Mouse (Mus musculus) layer of hippocampus, adult 18-20 months (tissue): ENCODE data around the gene Ndufaf5. TPM values are rescaled to one million over a fixed set of nuclear protein-coding genes. Genes with fewer than 3 reads are reported as not detected.
A peak's percentile ranks its signal among the peaks of the same experiment; 100 is the strongest.
"Not testable (repeated sequence)": the region's sequence is repeated elsewhere in the genome, so short reads cannot be mapped to it uniquely, and the experiment has no call there.

Experiments used
- DNase-seq, 2 experiments: peaks; one replicate each; pipeline ENCODE4 v3.0.0; 2022; ENCODE audit warnings: low spot score in 2 of 2
- long read RNA-seq: library from polyadenylated mRNA; stranded (forward); transcript quantifications from one replicate; pipeline ENCODE4 v2.0.0, GENCODE M21; 2021
- total RNA-seq, 2 experiments: library from RNA; stranded (reverse); gene quantifications; 2 replicates each; pipeline ENCODE4 v1.2.3; 2021

Gene Ndufaf5
- 10 to 100 TPM; 46.5 to 48.4 TPM for total RNA-seq
- long read RNA-seq, transcript Ndufaf5-201 (11 exons, 1,166 nt): major isoform, 23 of 27 reads
- long read RNA-seq, partial matches to known transcripts: 0 of 27 reads
- long read RNA-seq, other reads (novel, unspliced or antisense): 4 of 27 reads

- peak; percentile 96 to 99 for DNase-seq
These were observed at the start of gene Ndufaf5, which contains the start of gene Esf1 for GRCm38 (mm10) chr2:140170127-140170802. Gene Ndufaf5, plus strand, starts transcription at chr2:140170649. Gene Esf1, minus strand, starts transcription at chr2:140170564.

DNA sequence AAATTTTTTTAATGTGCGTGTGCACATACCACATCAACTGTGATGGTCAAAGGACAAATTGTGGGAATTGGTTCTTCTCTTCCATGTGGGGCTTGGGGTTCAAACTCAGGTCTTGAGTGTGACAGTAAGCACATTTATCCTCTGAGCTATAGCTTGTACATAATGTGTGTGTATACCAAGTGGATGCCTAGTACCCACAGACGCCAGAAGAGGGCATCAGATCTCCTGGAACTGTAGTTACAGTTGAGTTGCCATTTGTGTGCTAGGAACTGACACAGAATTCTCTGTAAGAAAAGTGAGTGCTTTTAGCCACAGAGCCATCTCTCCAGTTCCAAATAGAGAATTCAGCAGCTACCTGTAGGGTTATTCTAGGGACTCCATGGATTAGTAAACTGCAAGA lies 44.9 kb upstream of the Ndufaf5 start:
- DNase-seq: no peak

- not testable (repeated sequence) for DNase-seq
These were observed 18.7 kb upstream of the Ndufaf5 start, which contains the start of gene Gm17374 for GRCm38 (mm10) chr2:140151743-140152142. Gene Gm17374, plus strand, starts transcription at chr2:140152043.

GRCm38 (mm10) chr2:140159186-140159730 lies 11.2 kb upstream of the Ndufaf5 start:
- DNase-seq: peak in 1 of 2 experiments; percentile 26

GRCm38 (mm10) chr2:140163351-140163854 lies 7.0 kb upstream of the Ndufaf5 start:
- no peak for DNase-seq

GRCm38 (mm10) chr2:140169057-140169456 lies 1.4 kb upstream of the Ndufaf5 start:
- DNase-seq: no peak

- DNase-seq: no peak
These were observed 529 bp downstream of the Ndufaf5 start for GRCm38 (mm10) chr2:140170803-140171553.

DNA sequence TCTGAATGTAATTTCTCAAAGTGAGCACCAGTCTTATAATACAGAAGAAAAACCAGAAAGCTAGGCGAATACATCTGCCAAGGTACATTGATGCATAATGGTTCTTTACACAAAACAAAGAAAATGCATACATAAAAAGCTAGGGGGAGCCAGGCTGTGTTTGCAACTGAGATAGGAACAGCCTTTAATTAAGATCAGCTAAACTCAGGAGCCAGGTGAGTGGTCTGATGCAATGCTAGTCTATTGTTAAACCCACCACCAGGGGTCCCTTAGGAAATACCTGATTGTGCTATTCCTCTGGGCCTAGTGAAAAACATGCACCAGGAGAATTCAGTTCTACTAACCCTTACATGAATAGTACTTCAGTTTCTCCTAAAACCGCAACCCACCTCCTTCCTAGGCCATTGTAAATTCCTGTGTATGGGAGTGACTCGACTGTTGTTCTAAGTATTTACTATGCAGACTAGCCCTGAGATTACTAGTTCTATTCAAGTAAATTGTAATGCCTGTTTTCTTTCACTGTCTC lies 15.3 kb downstream of the Ndufaf5 start:
- DNase-seq: not testable (repeated sequence)

GRCm38 (mm10) chr2:140200713-140201112 lies 30.3 kb downstream of the Ndufaf5 start:
- peak in 1 of 2 experiments; percentile 20 for DNase-seq

GRCm38 (mm10) chr2:140202573-140202972 lies 32.1 kb downstream of the Ndufaf5 start:
- peak; percentile 7 to 19 for DNase-seq

DNA sequence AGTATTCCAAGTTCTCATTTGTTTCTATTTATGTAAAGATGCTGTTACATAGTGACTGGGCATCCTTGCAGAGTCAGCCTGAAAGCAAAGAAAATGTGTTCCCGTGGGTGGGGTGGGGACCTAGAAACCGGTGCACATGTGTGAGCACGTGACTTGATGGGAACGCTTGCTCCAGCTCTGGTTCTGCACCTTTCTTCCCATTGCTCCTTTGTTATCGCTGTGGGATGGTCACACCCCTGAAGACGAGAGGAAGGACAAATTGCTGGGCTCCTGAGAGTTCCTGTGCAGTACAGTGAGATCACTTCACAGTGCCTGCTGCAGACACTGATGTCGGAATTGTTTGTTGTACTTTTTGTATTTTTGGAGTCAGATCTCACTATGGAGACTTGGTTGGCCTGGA lies 33.3 kb downstream of the Ndufaf5 start:
- DNase-seq: no peak

DNA sequence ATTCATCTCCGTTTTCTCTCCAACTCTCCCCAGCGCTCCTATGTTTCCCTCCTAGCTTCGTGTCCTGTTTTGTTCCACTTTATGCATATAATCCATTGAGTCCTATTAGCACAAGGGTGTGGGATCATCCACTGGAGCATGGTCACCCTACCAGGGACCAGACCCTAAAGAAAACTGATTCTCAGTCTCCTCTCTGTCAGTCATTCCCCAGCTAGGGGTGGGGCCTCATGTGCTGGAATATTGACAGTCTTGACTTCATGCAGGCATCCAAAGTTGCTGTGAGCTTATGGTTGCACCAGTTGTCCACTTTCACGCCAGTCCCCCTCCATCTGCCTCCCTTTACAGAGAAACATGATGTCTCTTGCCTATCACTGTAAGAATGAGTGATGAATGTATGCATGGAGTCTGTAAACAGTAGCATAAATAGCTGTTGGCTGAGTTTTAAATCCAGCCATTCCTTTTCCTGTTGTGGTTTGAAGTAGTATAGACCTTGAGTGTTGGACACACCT lies 44.1 kb downstream of the Ndufaf5 start:
- no peak for DNase-seq

DNA sequence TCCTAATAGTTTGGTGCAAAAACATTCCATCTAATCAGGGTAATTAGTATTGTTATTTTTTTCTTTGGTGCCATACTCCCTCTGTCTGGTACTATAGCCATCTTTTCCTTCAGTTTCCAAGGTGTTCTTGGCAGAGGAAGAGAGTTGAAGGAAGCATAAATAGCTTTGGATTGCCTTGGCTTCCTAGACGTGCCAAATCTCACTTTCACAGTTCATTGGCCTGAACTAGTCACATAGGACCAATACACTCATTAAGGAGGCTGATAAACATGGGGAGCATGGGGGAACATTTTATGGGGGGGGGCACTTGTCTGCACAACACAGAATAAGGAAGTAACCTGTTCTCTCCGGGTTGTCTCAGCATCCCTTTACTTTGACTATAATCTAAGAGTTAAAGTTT lies 45.0 kb downstream of the Ndufaf5 start:
- DNase-seq: no peak

DNA sequence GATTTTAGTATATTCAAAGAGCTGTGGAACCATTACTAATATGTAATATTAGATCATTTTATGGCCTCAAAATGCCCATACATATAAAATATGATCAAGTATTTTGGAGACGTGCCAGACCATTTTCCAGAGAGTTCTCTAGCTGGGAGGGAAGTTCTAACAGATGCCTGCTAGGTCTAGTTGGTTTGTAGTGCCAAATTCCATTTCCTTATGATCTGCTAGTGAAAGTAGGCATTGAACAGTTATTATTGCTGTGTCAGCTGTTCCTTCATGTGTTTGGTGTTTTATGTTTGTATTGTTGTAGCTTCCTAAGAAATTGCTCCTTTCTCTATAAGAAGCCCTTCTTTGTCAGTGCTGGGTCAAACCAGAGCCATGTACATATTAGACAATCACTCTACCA lies 45.5 kb downstream of the Ndufaf5 start:
- DNase-seq: peak in 1 of 2 experiments; percentile 20

- DNase-seq: no peak
These were observed 49.9 kb downstream of the Ndufaf5 start for GRCm38 (mm10) chr2:140220325-140220724.

DNA sequence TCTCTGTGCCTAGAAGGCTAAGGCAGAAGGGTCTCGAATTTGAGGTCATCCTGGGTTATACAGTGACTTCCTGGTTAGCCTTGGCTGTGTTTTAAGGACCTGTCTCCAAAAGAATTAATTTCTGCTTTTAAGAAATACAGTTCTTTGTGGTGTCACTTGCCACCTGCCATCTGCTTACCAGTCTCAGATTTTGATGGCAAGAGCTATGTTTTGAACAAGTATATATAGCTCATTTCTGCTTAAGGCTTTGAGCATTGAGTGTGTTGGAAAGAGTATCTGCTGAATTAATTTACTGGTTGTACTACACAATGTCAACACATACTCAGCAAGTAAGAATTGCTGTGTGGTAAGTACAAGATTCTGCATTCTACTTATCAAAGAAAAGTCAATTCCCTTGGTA lies 59.8 kb downstream of the Ndufaf5 start:
- DNase-seq: no peak

DNA sequence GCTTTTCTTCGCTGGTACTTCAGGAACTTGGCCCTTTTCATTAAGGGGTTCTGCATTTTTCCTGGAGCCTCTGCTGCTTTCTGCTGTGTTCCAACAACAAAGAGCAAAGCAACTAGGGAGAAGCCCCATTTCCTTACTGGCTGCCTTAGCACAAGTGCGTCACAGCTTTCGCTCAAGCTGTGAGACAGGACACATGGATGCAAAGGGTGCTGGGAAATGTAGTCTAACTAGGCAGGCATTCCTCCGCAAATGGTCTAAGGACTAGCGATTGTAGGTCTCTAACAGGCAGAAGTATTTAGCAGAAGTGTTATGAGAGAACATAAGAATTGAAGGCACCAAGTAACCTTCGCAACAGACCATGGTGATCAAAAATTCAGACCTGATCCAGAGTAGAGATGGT lies 66.8 kb downstream of the Ndufaf5 start:
- DNase-seq: peak in 1 of 2 experiments; percentile 28

DNA sequence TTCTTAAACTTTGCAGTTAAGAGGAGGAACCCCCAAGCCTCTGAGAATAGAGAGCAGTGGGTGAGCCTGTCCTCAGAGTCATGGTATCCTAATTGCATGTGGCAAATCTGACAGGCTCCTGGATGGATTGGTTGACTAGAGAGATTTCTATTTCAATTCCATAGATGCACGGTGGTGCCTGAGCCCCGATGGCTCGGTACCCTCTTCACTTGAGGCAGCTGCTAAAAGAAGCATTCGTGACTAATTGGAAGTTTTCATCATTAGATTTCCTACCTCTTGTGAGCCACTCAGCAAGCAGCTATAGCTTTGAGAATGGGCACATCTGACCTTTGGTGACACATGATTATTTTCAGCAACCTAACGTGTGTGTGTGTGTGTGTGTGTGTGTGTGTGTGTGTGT lies 71.9 kb downstream of the Ndufaf5 start:
- no peak for DNase-seq

DNA sequence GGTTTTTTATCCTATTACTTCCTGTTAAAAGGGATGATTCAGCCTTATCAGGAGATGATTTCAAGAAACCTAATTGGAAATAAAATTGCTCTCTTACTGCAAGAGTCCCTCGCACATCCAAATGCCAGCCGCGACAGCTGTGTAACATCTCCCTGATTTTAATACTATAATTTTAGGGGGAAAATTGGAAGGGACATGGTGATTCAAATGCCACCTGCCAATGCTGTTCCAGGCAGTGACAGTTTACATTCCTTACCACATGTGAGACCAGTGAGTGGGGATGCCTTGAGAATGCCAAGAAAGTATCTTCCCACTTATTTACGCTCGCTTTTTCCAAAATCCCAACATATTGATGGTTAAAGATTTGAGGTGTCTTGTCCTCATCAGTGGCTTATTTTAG lies 72.7 kb downstream of the Ndufaf5 start:
- DNase-seq: no peak
